Mouse (Mus musculus): ENCODE measurements at regions not wholly inside any gene's neighbourhood (a gene's known extent, or its start where the extent isn't known, plus 50 kb on each side); places are given as distances from the start of the nearest gene placed in this dataset.

DNA sequence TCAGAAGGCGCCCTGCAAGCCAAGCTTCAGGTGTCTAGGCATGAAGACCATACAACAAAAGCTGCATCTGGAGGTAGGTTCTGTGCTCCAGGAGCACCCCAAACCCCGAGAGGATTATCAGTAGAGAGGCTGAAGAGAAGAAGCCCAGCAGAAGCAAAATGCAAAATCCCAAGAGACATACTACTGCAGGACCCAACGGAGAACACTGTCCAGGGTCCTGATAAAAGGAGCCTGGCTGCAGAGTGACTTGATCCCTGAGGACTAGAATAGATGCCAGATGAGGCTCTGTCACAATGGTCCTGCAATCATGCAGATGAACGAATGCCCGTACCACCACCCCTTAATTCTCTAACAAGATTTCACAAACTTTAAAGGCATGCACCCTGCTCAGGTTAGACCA is 455.0 kb upstream of the Kdm8 start:
- Histone ChIP-seq H3K4me3 (replicated peaks; ENCODE audit: low read length) (no peak overlapping the region), H3K9me3 (replicated peaks; ENCODE audit: control insufficient read depth, low read length) (no peaks in the 10 kb centered on the region), H3K27me3 (ENCODE audit: control insufficient read depth, insufficient read depth, low read length) (no peaks in the 10 kb centered on the region), H3K9ac (ENCODE audit: low read length) (no peak overlapping the region), H3K4me2 (ENCODE audit: low read depth, low read length) (no peak overlapping the region), H3K4me1 (ENCODE audit: control insufficient read depth, insufficient read depth, low read length) (no peaks in the 10 kb centered on the region), H3K27ac (ENCODE audit: low read length) (no peak overlapping the region), H3K36me3 (ENCODE audit: control insufficient read depth, insufficient read depth, low read length) (no peaks in the 10 kb centered on the region)
- WGBS = 62% methylated on average over 5 of the region's 5 CpGs
- no peak for ATAC-seq (ENCODE audit: insufficient read depth, low FRiP score)

DNA sequence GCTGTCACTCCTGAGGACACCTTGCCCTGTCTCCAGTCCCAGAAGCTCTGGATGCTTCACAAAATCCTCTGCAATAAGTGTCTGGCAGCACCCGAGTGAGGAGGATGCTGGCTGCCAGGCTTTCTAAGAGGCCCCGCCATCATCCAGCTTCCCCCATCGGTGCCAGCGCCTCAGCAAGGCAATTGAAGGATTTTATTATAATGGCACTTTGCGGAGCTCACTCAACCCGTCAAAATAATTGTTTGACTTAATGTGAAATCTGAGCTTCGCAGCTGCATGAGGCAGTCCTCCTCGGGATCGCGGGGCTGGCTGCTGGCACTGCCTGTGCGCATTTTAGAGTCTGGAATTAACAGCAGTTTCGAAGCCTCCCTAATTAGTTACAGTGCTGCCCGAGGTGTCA is 453.8 kb upstream of the Kdm8 start:
- no peaks in the 10 kb centered on the region for H3K9me3 ChIP-seq (replicated peaks; ENCODE audit: control insufficient read depth, low read length)
- no peaks in the 10 kb centered on the region for H3K27me3 ChIP-seq (ENCODE audit: control insufficient read depth, insufficient read depth, low read length)
- no peak overlapping the region for H3K9ac ChIP-seq (ENCODE audit: low read length)
- WGBS = 37% methylated on average over 13 of the region's 13 CpGs
- H3K36me3 ChIP-seq (ENCODE audit: control insufficient read depth, insufficient read depth, low read length) = no peaks in the 10 kb centered on the region
- no peak for ATAC-seq (ENCODE audit: insufficient read depth, low FRiP score)
- no peak overlapping the region for H3K27ac ChIP-seq (ENCODE audit: low read length)
- H3K4me1 ChIP-seq (ENCODE audit: control insufficient read depth, insufficient read depth, low read length) = no peaks in the 10 kb centered on the region
- H3K4me2 ChIP-seq (ENCODE audit: low read depth, low read length) = no peak overlapping the region
- no peak overlapping the region for H3K4me3 ChIP-seq (replicated peaks; ENCODE audit: low read length)

DNA sequence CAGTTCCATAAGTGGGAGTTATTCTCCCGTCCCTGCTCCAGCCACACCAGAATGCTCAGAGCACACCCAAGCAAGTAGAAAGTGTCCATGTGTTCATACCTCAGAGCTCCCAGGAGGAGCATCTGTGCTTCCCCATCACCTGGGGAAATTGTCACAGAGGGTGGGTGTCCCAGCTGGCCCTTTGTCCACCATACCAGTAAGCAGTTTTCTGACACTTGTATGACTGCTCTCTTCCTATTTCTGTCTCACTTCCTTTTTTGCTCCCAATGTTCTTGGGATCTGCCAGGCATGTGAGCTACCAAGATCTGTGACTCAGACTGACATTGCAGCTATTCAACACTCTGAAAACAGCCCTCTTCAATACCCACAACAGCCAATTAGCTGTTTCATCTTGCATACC is 447.9 kb upstream of the Kdm8 start:
- Histone ChIP-seq H3K4me1 (ENCODE audit: control insufficient read depth, insufficient read depth, low read length) (no peaks in the 10 kb centered on the region), H3K27me3 (ENCODE audit: control insufficient read depth, insufficient read depth, low read length) (no peaks in the 10 kb centered on the region), H3K4me2 (ENCODE audit: low read depth, low read length) (no peak overlapping the region), H3K9ac (ENCODE audit: low read length) (no peak overlapping the region), H3K27ac (ENCODE audit: low read length) (no peak overlapping the region), H3K9me3 (replicated peaks; ENCODE audit: control insufficient read depth, low read length) (no peaks in the 10 kb centered on the region), H3K4me3 (replicated peaks; ENCODE audit: low read length) (no peak overlapping the region), H3K36me3 (ENCODE audit: control insufficient read depth, insufficient read depth, low read length) (no peaks in the 10 kb centered on the region)
- ATAC-seq (ENCODE audit: insufficient read depth, low FRiP score) = no peak
- WGBS = 97% methylated on average over 1 of the region's 1 CpGs

DNA sequence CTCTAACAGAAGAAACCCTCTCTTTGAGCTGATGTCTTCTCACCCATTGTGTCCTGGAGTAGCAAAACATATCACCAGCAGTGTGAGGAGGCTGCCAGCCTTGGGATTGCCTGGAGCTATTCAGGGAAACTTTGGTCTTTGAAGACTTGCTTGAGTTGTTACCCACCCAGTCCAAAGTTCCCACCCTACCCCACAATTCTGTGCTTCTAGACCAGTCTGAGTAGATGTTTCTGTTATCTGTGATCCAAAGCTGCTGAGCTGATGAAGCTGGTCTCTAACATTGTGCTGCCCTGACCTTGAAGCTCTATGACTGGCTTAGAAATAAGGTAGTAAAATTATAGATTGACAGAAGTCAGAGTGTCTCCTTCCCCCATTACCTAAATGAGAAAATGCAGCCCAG is 443.8 kb upstream of the Kdm8 start:
- Histone ChIP-seq H3K9me3 (replicated peaks; ENCODE audit: control insufficient read depth, low read length) (no peaks in the 10 kb centered on the region), H3K4me1 (ENCODE audit: control insufficient read depth, insufficient read depth, low read length) (no peaks in the 10 kb centered on the region), H3K9ac (ENCODE audit: low read length) (no peak overlapping the region), H3K27ac (ENCODE audit: low read length) (no peak overlapping the region), H3K4me2 (ENCODE audit: low read depth, low read length) (no peak overlapping the region), H3K36me3 (ENCODE audit: control insufficient read depth, insufficient read depth, low read length) (no peaks in the 10 kb centered on the region), H3K4me3 (replicated peaks; ENCODE audit: low read length) (no peak overlapping the region), H3K27me3 (ENCODE audit: control insufficient read depth, insufficient read depth, low read length) (no peaks in the 10 kb centered on the region)
- ATAC-seq (ENCODE audit: insufficient read depth, low FRiP score) = no peak

DNA sequence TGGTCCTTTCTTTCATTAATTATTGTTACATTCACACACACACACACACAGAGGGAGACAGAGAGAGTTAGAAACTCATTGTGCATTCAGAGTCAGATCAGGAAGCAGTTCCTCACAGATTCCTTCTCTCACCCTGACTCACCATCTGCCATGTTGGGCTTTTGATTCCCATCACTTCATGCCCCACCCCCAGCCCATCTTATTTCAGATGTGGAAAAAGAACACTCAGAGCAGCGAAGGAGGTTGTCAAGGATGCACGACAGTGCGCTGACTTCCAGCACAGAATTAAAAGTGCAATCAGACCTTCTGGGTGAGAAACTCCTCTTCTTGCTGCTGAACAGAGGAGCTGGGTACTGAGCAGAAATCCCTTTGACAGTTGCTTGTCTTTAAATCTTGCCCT is 438.8 kb upstream of the Kdm8 start:
- no peaks in the 10 kb centered on the region for H3K36me3 ChIP-seq (ENCODE audit: control insufficient read depth, insufficient read depth, low read length)
- no peak for ATAC-seq (ENCODE audit: insufficient read depth, low FRiP score)
- H3K4me1 ChIP-seq (ENCODE audit: control insufficient read depth, insufficient read depth, low read length) = no peaks in the 10 kb centered on the region
- no peak overlapping the region for H3K4me3 ChIP-seq (replicated peaks; ENCODE audit: low read length)
- H3K9me3 ChIP-seq (replicated peaks; ENCODE audit: control insufficient read depth, low read length) = no peaks in the 10 kb centered on the region
- H3K27ac ChIP-seq (ENCODE audit: low read length) = no peak overlapping the region
- no peak overlapping the region for H3K4me2 ChIP-seq (ENCODE audit: low read depth, low read length)
- no peaks in the 10 kb centered on the region for H3K27me3 ChIP-seq (ENCODE audit: control insufficient read depth, insufficient read depth, low read length)
- WGBS = 85% methylated on average over 3 of the region's 3 CpGs
- H3K9ac ChIP-seq (ENCODE audit: low read length) = no peak overlapping the region

DNA sequence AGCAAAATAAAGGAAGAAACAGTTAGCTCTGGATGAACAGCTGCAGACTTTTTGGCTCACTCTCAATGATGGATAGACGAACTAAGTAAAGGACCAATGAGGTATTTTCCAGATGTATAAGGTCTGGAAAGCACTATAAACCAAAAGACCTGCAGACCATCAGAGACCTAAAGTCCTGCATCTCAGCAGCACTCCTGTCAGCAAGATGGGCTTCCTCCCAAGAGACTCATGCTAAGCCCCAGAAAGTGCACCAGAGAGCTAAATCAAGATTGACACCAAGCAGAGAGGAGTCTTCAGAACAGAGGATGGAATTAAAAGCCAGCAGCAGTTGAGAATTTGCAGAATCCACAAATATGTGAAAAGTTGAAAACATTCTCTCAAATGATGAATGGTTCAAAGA is 425.2 kb upstream of the Kdm8 start:
- no peaks in the 10 kb centered on the region for H3K36me3 ChIP-seq (ENCODE audit: control insufficient read depth, insufficient read depth, low read length)
- no peak overlapping the region for H3K4me3 ChIP-seq (replicated peaks; ENCODE audit: low read length)
- ATAC-seq (ENCODE audit: insufficient read depth, low FRiP score) = peak; percentile 33; the same call in 1 of the 2 replicates
- H3K27me3 ChIP-seq (ENCODE audit: control insufficient read depth, insufficient read depth, low read length) = no peaks in the 10 kb centered on the region
- H3K4me1 ChIP-seq (ENCODE audit: control insufficient read depth, insufficient read depth, low read length) = no peaks in the 10 kb centered on the region
- WGBS = 62% methylated on average over 1 of the region's 1 CpGs
- H3K4me2 ChIP-seq (ENCODE audit: low read depth, low read length) = no peak overlapping the region
- no peaks in the 10 kb centered on the region for H3K9me3 ChIP-seq (replicated peaks; ENCODE audit: control insufficient read depth, low read length)
- H3K9ac ChIP-seq (ENCODE audit: low read length) = no peak overlapping the region
- H3K27ac ChIP-seq (ENCODE audit: low read length) = no peak overlapping the region

DNA sequence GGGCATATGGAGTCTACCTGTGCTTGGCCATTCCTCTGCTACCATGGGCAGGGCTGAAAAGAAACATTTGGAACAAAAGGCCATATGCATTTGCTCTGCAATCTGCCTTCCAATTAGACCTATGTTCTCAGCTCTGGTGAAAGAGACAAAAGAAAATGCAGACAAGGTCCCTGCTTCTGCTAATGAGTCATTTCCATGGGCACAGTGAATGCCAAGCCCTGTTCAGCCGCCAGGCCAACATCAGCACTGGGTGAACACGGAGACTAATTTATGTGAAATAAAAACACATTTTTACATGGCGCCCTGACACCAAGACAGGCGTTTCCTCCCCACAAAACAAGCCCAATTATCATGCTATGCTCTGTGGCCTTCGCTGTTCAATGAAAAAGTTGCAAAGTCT is 419.5 kb upstream of the Kdm8 start:
- no peaks in the 10 kb centered on the region for H3K27me3 ChIP-seq (ENCODE audit: control insufficient read depth, insufficient read depth, low read length)
- H3K9ac ChIP-seq (ENCODE audit: low read length) = no peak overlapping the region
- WGBS = 79% methylated on average over 5 of the region's 5 CpGs
- no peaks in the 10 kb centered on the region for H3K36me3 ChIP-seq (ENCODE audit: control insufficient read depth, insufficient read depth, low read length)
- no peaks in the 10 kb centered on the region for H3K9me3 ChIP-seq (replicated peaks; ENCODE audit: control insufficient read depth, low read length)
- no peak overlapping the region for H3K4me2 ChIP-seq (ENCODE audit: low read depth, low read length)
- no peaks in the 10 kb centered on the region for H3K4me1 ChIP-seq (ENCODE audit: control insufficient read depth, insufficient read depth, low read length)
- no peak overlapping the region for H3K27ac ChIP-seq (ENCODE audit: low read length)
- no peak for ATAC-seq (ENCODE audit: insufficient read depth, low FRiP score)
- H3K4me3 ChIP-seq (replicated peaks; ENCODE audit: low read length) = no peak overlapping the region

DNA sequence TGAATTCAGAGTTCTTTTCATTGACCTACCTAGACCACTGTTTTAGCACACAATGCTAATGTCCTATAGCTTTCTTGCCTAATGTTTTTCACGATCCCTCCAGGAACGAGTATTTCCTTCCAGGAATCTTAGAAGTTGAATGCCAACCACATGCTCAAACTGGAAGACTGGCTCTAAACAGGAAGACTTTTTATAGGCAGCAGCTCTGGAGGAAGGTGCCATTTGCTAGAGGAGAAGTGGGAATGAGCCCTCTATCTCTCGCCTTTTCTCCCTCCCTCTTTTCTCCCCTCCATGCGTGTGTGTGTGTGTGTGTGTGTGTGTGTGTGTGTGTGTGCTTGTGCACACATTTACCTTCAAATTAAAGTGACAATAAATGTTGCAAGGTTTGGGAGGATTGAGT is 410.7 kb upstream of the Kdm8 start:
- 81% methylated on average over 4 of the region's 4 CpGs for WGBS
- H3K27ac ChIP-seq (ENCODE audit: low read length) = no peak overlapping the region
- H3K27me3 ChIP-seq (ENCODE audit: control insufficient read depth, insufficient read depth, low read length) = no peaks in the 10 kb centered on the region
- no peaks in the 10 kb centered on the region for H3K4me1 ChIP-seq (ENCODE audit: control insufficient read depth, insufficient read depth, low read length)
- ATAC-seq (ENCODE audit: insufficient read depth, low FRiP score) = no peak
- no peak overlapping the region for H3K4me3 ChIP-seq (replicated peaks; ENCODE audit: low read length)
- H3K4me2 ChIP-seq (ENCODE audit: low read depth, low read length) = no peak overlapping the region
- no peaks in the 10 kb centered on the region for H3K9me3 ChIP-seq (replicated peaks; ENCODE audit: control insufficient read depth, low read length)
- H3K9ac ChIP-seq (ENCODE audit: low read length) = no peak overlapping the region
- no peaks in the 10 kb centered on the region for H3K36me3 ChIP-seq (ENCODE audit: control insufficient read depth, insufficient read depth, low read length)

DNA sequence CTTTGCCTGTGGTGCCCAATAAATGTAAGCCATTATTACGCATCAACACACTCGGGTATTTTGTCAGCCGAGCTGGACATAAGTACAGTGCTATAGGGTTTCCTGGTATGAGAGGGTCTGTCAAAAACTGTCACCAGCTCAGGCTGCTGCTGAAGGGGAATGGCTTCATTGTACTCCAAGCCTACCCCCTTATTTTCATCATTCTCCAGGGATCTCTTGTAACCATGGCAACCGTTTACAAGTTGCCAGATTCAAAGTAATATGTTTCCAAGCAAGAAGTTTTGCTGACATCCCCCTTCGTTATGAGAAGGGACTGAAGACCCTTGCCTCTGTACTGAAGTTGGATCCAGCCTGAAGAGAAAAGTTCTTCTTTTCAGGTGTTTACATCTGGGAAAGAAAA is 410.3 kb upstream of the Kdm8 start:
- H3K4me2 ChIP-seq (ENCODE audit: low read depth, low read length) = no peak overlapping the region
- H3K9me3 ChIP-seq (replicated peaks; ENCODE audit: control insufficient read depth, low read length) = no peaks in the 10 kb centered on the region
- whole genome bisulfite sequencing = 81% methylated on average over 5 of the region's 5 CpGs
- no peak overlapping the region for H3K4me3 ChIP-seq (replicated peaks; ENCODE audit: low read length)
- no peak overlapping the region for H3K9ac ChIP-seq (ENCODE audit: low read length)
- no peaks in the 10 kb centered on the region for H3K4me1 ChIP-seq (ENCODE audit: control insufficient read depth, insufficient read depth, low read length)
- no peaks in the 10 kb centered on the region for H3K36me3 ChIP-seq (ENCODE audit: control insufficient read depth, insufficient read depth, low read length)
- H3K27ac ChIP-seq (ENCODE audit: low read length) = no peak overlapping the region
- ATAC-seq (ENCODE audit: insufficient read depth, low FRiP score) = no peak
- H3K27me3 ChIP-seq (ENCODE audit: control insufficient read depth, insufficient read depth, low read length) = no peaks in the 10 kb centered on the region

All from stomach, embryonic 16.5 days (tissue).